Mouse (Mus musculus) ES-E14 (cell line): Measurements from ENCODE around the gene Phldb1.

ENCODE experiments used
- CHD2 ChIP-seq: IDR thresholded peaks from 2 replicates; pipeline ENCODE4 v1.6.1; 2014; ENCODE audit warnings: mild to moderate bottlenecking, low read depth, low read length, inconsistent platforms
- HCFC1 ChIP-seq: IDR thresholded peaks from 2 replicates; pipeline ENCODE4 v1.6.1; 2012; ENCODE audit warnings: low read length, inconsistent platforms, borderline replicate concordance; ENCODE audit not compliant: insufficient read depth
- MAFK ChIP-seq: IDR thresholded peaks from 2 replicates; pipeline ENCODE4 v1.6.1; 2014; ENCODE audit warnings: mild to moderate bottlenecking, low read depth, low read length, inconsistent platforms; ENCODE audit not compliant: insufficient read depth
- ZNF384 ChIP-seq: IDR thresholded peaks from 2 replicates; pipeline ENCODE4 v1.6.1; 2012; ENCODE audit warnings: low read depth, low read length, inconsistent platforms

DNA sequence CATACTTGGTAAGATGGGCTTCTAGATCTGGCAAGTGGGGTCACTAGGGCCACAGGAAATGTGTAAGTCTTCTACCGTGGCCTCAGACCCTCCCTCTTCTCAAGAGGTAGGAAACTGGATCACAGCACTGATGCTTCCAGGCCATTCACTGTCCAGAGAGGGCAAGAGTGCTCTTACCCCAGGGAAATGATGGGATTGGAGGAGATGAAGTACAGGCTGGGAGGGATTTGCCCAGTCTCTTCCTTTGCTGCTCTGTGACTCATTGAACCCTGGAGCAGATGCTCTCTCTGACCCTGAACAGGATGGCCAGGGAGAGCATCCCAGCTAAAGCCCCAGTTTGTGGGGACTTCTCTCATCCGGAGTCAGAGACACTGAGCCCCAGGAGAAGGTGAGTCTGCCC lies 10.3 kb downstream of the Phldb1 start:
- TF ChIP-seq HCFC1 (no peak), MAFK (no peak), CHD2 (no peak), ZNF384 (no peak)
